Mouse (Mus musculus): ENCODE data around the gene Camk1d.
"Not testable (repeated sequence)": the region's sequence is repeated elsewhere in the genome, so short reads cannot be mapped to it uniquely, and the experiment has no call there.

Camk1d gene

DNA sequence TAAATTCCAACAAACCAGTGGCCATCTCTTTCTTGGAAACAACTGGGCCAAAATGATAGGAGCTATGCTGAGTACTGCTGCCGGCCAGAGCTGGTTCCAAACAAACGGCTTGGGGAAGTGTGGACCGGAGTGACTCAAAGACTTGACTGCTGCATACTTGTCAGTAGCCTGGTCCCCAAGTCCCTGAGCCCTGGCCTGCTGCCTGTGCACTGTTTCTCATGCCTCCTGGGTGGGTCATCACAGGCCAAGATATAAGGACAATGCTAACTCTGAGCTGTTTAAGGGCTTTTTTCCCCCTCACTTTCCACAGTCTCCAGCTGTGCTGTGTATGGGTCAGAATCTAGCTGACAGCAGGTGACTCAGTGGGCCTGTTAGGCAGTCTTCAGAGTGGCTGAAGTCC, 409.2 kb downstream of the Camk1d start:
- no peak for DNase-seq

DNA sequence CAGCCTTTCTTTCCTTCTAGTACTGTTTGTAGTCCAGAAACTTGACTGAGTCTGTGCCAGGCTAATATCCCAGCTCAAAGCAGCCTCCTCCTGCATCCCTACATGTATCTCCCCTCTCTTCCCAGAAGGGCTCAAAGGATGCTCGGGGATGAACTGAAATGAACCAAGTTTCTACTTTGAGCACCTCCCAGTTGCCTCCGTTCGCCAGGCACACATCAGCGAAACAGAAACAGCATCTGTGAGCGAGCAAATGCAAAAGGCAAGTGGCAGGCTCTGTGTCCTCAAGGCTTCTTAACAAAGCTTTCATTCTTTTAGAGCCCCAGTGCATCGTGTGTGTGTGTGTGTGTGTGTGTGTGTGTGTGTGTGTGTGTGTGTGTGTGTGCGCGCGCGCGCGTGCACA, 409.9 kb downstream of the Camk1d start:
- no peak for DNase-seq

DNA sequence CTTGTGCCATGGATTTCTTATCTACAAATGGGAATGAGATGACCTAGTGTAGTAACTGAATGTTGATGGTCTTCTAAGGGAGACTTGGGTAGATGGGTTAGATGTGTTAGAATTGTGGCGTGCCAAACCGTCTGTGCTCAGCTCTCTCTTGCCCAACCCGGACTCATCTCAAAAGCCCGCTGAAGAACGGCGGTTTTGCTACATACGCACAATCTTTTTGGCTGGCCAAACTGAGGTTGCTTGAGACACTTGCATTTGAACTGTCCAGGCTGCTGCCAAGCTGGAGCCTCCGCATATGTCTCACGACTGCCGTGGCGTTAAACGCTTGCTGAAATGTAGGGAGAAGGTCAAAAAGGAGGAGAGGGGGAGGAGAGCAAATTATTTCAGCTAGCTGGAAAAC, 413.0 kb downstream of the Camk1d start:
- DNase-seq = no peak

DNA sequence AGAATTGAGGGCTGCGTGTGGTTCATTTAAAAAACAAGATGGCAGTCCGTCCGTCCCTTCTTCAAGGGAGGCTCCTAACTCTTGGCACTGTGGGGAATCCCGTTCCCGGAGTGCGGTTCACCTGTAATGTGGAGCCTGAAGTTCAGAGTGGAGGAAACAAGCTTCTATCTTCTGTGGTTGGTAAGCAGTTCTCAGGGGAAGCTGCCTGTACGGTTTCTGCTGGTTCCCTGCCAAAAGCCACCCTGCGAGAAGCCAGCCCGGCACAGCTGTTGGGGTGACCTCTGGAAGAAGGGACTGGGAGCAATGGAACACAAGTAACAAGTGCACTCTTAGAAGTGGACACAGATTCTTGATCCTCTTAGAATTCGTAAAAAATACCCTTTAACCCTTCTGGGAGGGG, 416.2 kb downstream of the Camk1d start:
- DNase-seq = no peak

DNA sequence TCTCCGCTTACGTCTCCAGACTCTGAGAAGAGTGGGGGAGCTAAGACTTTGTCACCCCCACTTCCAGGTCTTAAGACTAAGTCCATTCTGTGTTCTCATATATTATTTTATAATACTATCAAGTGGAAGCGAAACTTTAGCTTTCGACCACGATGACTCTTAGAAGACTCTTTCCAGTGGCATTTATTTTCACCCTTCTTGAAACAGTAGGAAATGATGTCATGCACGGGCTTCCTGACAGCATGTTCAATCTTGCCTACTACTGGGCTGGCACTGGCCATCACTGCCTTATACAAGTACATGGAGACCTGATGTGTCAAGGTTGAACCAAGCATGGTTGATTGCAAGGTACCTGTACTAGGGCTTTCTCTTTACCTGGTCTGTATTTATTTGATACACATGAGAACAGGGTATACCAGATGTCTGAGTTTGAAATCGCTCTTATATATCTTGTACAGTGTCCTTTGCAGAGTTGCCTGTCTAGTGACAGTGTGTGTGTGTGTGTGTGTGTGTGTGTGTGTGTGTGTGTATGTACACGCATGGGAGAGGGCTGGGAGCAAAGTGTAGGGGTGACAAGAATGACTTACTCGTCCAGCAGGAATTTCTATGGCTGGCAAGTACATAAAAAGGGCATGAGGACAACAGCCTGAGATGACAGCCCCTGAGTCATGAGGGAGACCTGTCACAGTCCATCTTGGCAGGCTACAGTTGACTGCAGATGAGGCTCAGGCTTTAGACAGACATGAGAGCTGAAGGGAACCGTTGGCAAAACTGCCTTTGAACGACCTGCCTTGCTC, 417.4 kb downstream of the Camk1d start:
- DNase-seq = no peak

DNA sequence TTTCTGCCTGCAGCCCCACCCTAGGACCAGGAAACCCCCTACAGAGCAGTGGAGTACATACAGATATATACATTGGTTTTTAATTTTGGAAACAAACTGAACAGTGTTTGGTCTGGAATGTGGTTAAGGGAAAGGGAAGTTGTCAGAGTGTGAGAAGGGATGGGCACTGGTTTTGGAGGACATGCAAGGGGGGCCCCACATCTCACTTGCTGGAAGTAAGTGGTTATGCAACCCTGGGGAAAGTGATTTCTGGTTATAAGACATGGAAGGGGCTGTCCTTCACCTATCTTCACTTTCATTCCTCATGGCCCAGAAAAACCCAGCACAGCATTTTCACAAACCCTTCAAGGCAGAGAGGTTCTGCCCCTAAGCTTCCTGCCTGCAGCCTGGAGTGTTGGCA, 419.2 kb downstream of the Camk1d start:
- DNase-seq = no peak

DNA sequence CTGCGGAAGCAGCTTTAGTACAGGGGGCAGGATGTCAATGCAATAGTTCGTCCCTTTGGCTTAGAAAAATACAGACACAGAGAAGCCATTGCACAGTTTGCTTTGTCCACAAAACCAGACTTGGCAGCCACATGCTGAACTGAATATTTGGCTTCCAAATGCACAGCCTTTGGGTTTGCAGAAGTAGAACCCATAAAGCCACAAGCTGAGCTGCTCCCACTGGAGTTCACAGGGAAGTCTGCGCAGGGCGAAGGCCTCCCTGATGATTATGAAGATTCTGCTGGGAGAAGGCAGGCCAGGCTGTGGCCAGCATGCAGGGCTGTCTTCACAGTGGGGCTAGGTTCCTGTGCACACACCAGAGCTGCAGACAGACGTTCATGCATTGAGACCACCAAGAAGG, 419.9 kb downstream of the Camk1d start:
- no peak for DNase-seq

DNA sequence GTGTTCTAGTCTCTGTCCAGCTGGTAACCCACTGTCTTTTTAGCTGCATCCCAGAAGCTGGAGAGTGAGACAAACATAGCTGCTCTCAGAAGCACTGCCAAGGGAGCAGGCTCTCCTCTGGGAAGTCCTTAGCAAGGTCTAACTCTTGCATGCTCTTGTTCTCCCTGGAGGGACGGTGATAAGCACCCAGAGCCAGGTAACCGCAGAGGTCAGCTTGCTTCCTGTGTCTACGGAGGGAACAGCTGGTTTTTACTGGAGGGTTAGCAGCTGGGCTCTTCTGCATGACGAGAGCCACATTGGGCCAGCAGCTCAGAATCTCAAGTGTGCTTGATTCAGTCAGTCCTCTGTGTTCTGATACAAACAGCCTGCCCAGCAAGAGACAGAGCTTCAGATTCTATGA, 425.7 kb downstream of the Camk1d start:
- no peak for DNase-seq

DNA sequence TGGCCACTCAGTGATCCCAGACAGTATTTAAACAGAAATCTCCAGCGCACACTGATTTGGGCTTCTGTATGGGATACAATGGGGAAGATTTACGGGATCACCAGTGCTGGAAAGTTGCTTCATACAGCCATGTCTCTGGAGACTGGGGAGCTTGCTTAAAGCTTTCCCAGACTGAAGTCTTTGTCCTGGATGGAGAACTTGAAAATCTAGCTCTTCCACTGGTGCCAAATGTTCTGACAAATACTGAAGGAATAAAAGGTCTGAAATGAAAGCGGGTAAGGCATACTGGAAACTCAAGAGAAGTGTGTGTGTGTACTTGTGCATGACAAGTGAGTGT, 427.3 kb downstream of the Camk1d start:
- DNase-seq = no peak

DNA sequence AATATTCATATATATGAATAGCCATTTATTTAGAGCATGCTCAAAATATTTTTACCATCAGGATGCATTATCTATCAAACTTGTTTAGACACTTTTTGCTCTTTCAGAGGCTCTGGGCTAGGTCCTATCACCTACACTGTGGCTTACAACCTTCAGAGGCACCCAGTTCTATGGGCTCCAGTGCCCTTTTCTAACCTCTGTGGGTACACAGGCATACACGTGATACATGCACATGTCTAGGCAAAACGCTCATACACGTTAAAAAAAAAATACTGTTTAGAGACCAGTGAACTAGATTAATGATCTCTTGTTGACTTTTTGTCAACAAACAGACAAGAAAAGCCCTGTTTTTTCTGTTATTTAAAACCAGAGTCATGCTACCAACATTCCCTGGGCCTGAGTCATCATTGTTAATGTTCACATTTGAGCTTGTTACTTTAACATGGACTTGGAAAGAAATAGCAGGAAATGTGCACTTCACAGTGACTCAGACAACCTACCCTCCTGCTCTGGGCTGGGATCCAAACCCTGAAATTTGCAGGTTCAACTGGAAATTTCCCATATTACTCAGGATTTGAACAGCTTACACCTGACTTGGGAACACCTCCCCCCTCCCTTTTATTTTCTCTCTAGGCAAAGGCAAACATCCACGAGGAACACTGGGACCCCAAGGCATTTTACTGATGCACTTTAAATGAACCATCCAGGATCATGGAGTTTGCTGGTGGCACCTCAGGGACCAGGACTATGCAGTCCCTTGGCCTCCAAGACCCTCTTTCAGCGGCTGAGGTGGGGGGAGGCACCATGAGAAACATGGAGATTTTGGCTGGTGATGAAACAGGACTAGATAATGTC, 427.9 kb downstream of the Camk1d start:
- no peak for DNase-seq

DNA sequence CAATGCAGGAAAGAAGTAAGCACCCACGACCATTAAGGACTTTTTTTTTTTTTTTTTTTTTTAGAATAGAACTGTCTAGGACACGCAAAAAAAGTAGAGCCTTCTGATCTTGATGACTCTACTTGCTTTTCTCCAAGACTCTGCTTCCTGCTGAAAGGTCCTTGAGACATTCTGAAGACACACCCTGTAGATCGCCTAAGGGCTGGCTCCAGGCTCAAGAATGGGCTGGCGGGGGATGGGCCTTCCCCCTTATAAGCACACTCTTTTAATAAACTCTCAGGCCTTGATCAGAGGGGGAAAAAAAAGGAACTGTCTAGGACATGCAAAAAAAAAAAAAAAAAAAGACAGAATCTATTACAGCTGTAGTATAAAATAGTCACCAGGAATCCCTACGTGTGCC, 430.0 kb downstream of the Camk1d start:
- no peak for DNase-seq

DNA sequence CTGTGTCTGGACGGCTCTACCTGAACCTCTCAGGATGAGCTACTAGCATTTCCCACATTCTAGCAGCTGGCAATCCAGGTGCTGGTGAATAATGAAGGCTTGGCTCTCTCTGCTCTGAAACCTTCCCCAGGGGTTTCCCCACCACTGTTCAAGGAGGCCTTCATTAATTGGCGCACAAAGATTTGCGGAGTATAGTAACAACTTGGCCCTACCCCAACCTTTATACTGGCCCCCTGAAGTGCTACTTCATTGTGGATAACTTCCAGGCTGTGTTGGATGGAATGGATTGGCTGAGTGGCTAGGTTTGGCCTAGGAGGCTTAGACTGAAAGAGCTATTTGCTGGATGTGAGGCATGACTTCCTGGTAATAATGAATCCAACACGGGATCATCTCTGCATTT, 431.7 kb downstream of the Camk1d start:
- DNase-seq = no peak

DNA sequence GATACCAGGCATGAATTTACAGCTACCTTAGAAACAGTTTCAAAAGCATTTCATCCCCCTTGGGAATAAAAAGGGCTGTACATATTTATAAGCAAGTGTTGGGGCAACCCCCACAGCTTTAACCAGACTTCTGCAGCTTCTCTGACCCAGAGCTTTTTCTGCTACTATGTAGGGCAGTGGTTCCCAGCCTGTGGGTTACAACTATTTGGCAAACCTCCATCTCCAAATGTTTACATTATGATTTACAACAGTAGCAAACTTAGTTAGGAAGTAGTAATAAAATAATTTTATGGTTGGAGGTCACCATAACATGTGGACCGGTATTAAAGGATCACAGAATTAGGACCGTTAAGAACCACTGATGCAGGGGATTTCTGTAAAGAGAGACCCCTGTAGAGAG, 446.3 kb downstream of the Camk1d start:
- DNase-seq = no peak

DNA sequence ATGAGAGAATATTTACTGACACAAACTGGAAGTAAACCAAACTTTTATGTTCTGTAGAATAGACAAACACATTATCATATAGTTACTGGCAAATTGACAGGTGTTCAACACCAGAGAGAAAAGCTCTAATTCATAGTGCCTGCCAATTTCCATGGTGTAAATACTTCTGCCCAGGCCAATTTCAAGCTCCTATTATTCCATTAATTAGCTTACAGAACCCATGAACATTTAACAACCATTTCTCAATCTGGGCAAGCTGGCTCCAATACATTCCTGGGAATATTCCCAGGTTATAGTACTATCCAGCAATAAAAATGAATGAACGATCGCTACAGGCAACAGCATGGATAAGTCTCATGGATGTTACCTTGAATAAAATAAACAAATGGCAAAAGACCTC, 452.0 kb downstream of the Camk1d start:
- no peak for DNase-seq

DNA sequence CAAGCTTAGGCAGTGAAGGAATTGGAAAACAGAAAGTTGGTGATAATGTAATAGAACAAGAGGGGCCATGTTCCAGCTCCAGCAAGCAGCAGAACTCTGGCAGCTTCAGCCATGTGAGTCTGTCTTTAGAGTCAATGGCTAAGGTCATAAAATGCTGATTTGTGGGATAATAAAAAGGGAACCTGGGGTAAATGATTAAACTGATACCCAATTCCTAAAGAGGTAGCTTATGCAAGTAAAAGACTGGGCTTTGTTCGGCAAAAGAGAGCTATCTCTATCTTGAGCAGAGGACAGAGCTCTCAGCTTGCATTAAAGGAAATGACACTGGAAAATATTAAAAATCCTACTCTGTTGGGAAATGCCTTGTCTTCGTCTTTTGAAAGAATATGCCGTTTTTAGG, 456.1 kb downstream of the Camk1d start:
- no peak for DNase-seq

DNA sequence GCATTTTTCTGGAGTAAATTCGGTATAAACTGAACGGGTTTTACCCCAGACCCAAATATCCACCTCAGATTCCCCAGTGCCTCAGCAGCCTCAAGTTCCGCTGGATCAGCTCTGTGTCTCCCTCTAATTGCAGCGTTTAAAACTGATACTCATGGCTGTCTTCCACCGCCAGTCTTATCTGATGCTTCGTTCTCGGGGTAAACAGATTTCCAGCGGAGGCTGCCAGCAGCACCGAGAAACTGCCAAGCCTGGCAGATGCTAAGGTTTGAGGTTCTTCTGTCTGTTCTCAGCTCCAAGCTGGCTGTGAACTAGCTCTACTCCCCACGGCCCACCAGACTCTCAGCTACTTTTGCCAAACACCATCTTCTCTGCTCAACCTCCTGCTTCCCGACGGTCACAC, 464.3 kb downstream of the Camk1d start:
- DNase-seq = no peak

DNA sequence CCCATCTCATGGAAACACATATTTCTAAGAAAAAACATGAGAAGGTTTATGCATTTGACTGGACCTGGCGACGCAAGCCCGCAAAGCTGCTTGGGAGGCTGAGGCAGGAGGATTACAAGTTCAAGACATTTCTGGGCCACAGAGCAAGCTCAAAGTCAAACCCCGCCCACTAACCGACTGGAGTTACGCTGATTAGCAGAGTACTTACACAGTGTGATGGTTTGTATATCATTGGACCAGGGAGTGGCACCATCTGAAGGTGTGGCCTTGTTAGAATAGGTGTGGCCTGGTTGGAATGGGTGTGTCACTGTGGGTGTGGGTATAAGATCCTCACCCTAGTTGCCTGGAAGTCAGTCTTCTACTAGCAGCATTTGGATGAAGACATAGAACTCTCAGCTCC, 465.1 kb downstream of the Camk1d start:
- DNase-seq = not testable (repeated sequence)
